Mouse (Mus musculus) erythroblast, embryonic 14.5 days (primary cell): ENCODE measurements around the gene Dchs1.

Experiments
- GATA1 ChIP-seq: IDR thresholded peaks from 2 replicates; pipeline ENCODE4 v1.6.1; 2012; ENCODE audit warnings: low read length, inconsistent platforms, mixed read lengths
- TAL1 ChIP-seq: IDR thresholded peaks from 3 replicates; pipeline ENCODE4 v1.6.1; 2012; ENCODE audit warnings: low read length, inconsistent platforms, mixed read lengths

DNA sequence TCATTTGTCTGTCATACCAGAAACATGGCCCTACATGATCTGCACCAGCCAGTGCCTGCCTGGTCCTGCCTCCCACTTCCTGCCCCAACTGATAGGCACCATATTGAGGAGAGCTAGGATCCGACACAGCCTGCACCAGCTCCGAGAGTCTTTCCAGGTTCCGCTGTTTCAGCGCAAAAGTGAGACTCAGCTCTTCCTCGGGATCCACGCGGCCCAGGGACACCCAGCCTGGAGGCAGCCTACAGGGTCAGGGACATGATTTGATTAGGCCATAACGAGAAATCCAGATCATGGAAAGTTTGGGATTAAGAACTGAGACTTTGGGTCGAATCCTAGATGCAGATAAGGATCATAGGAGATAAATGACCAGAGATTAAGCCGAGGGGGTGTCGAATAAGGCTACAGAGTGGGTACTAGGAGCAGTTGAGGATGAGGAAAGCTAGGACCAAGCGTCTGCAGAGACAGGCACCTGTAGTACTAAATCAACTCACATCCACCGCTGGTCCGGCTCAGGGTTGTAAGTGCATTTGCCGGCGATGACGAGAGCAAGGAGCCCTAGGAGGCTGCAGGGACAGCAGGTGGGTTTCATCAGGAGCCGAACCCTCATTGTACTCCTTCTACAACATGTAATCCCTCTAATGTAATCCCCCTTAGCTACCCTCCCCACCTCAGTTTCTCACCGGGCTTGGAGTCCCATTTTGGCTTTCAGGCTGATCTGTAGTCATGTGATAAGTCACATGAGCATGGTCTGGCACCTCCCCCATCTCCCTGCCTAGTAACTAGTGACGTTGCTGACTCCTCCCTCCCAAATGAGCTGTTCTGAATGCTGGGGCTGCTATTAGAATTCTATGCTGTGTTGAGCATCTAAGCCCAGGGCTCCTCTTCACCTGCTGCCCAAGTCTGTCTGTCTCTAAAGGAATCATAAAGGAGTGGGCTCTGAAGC, 35.7 kb downstream of the Dchs1 start, which contains the start of gene Tpp1:
- no peak for TF ChIP-seq TAL1
- no peak for TF ChIP-seq GATA1
